Mouse (Mus musculus): ENCODE results near the gene Ints3. TPM values are rescaled to one million over a fixed set of nuclear protein-coding genes. Genes with fewer than 3 reads are reported as not detected.

The Ints3 gene
- polyA plus RNA-seq, 1 experiment from 2014 or later, result 9.2 TPM

- H3K27ac ChIP-seq (replicated peaks), result peak overlapping the region; percentile 35; the same call in 1 of the 2 replicates
- H3K9ac ChIP-seq (ENCODE audit: low read length), result no peak overlapping the region
- no peak overlapping the region for H3K4me2 ChIP-seq (replicated peaks; ENCODE audit: low read depth)
- 59% methylated on average over 6 of the region's 6 CpGs for WGBS
- DNase-seq (ENCODE audit: low spot score) (no peak), ATAC-seq (ENCODE audit: low FRiP score, low TSS enrichment) (no peak)
- TF ChIP-seq CTCF (IDR thresholded peaks at IDR 0.05; ENCODE audit: low read depth) (no peak), EP300 (optimal IDR thresholded peaks at IDR 0.05) (no peak)
- no peaks in the 10 kb centered on the region for H3K27me3 ChIP-seq (ENCODE audit: control insufficient read depth, insufficient read depth, low read length)
- H3K9me3 ChIP-seq (ENCODE audit: control insufficient read depth, low read length), result no peaks in the 10 kb centered on the region
- H3K36me3 ChIP-seq (ENCODE audit: control insufficient read depth, insufficient read depth, low read length), result no peaks in the 10 kb centered on the region; the same call in none of the 2 replicates
- H3K4me3 ChIP-seq (ENCODE audit: low read depth, low read length), result no peak overlapping the region
- H3K4me1 ChIP-seq (replicated peaks; ENCODE audit: control insufficient read depth, insufficient read depth), result 0 out of 2 replicates have a peak, but pooled peaks cover 6% of the 10 kb centered on the region
These were observed 5.2 kb downstream of the Ints3 start for GRCm38 (mm10) chr3:90428186-90428585.

DNA sequence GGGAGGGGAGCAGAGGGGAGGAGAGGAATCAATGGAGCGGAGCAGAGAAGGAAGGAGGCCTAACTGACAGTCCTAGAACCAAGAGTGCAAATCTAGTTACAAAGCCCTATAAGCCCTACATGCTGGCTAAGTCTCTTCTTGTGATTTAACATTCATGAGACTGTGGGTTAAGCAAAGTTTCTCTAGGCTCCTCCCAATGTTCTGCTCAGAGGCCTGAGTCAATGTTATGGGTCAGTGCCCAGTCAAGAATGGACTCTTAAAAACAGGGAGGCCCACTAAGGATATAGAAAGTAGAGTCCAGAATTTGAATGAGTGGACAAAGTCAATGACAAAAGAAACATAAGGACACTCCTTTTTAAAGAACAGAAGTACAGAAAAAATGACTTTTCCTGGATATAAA, 5.8 kb downstream of the Ints3 start:
- Histone ChIP-seq H3K4me1 (replicated peaks; ENCODE audit: control insufficient read depth, insufficient read depth) (0 out of 2 replicates have a peak, but pooled peaks cover 6% of the 10 kb centered on the region), H3K27ac (replicated peaks) (no peak overlapping the region), H3K4me2 (replicated peaks; ENCODE audit: low read depth) (no peak overlapping the region), H3K27me3 (ENCODE audit: control insufficient read depth, insufficient read depth, low read length) (no peaks in the 10 kb centered on the region), H3K36me3 (ENCODE audit: control insufficient read depth, insufficient read depth, low read length) (peaks cover 2% of the 10 kb centered on the region), H3K4me3 (ENCODE audit: low read depth, low read length) (no peak overlapping the region), H3K9ac (ENCODE audit: low read length) (no peak overlapping the region), H3K9me3 (ENCODE audit: control insufficient read depth, low read length) (no peaks in the 10 kb centered on the region)
- TF ChIP-seq EP300 (optimal IDR thresholded peaks at IDR 0.05), result no peak
- no peak for TF ChIP-seq CTCF (IDR thresholded peaks at IDR 0.05; ENCODE audit: low read depth)
- DNase-seq (ENCODE audit: low spot score) (no peak), ATAC-seq (ENCODE audit: low FRiP score, low TSS enrichment) (peak; percentile 45)
- 86% methylated on average over 1 of the region's 1 CpGs for WGBS

GRCm38 (mm10) chr3:90425499-90425898, 7.9 kb downstream of the Ints3 start:
- no peak for DNase-seq (ENCODE audit: low spot score)
- Histone ChIP-seq H3K4me2 (replicated peaks; ENCODE audit: low read depth) (no peak overlapping the region), H3K36me3 (ENCODE audit: control insufficient read depth, insufficient read depth, low read length) (peaks cover 10% of the 10 kb centered on the region), H3K4me1 (replicated peaks; ENCODE audit: control insufficient read depth, insufficient read depth) (no peaks in the 10 kb centered on the region), H3K9ac (ENCODE audit: low read length) (no peak overlapping the region), H3K4me3 (ENCODE audit: low read depth, low read length) (no peak overlapping the region), H3K27me3 (ENCODE audit: control insufficient read depth, insufficient read depth, low read length) (no peaks in the 10 kb centered on the region), H3K27ac (replicated peaks) (no peak overlapping the region), H3K9me3 (ENCODE audit: control insufficient read depth, low read length) (no peaks in the 10 kb centered on the region)
- WGBS, result 84% methylated on average over 2 of the region's 2 CpGs
- no peak for ATAC-seq (ENCODE audit: low FRiP score, low TSS enrichment)
- TF ChIP-seq CTCF (IDR thresholded peaks at IDR 0.05; ENCODE audit: low read depth) (no peak), EP300 (optimal IDR thresholded peaks at IDR 0.05) (no peak)

- Histone ChIP-seq H3K36me3 (ENCODE audit: control insufficient read depth, insufficient read depth, low read length) (peaks cover 14% of the 10 kb centered on the region), H3K27ac (replicated peaks) (no peak overlapping the region), H3K4me1 (replicated peaks; ENCODE audit: control insufficient read depth, insufficient read depth) (no peaks in the 10 kb centered on the region), H3K9ac (ENCODE audit: low read length) (no peak overlapping the region), H3K4me2 (replicated peaks; ENCODE audit: low read depth) (no peak overlapping the region), H3K27me3 (ENCODE audit: control insufficient read depth, insufficient read depth, low read length) (no peaks in the 10 kb centered on the region), H3K4me3 (ENCODE audit: low read depth, low read length) (no peak overlapping the region), H3K9me3 (ENCODE audit: control insufficient read depth, low read length) (no peaks in the 10 kb centered on the region)
- no peak for TF ChIP-seq EP300 (optimal IDR thresholded peaks at IDR 0.05)
- no peak for TF ChIP-seq CTCF (IDR thresholded peaks at IDR 0.05; ENCODE audit: low read depth)
- no peak for ATAC-seq (ENCODE audit: low FRiP score, low TSS enrichment)
- no peak for DNase-seq (ENCODE audit: low spot score)
These were observed 9.9 kb downstream of the Ints3 start for GRCm38 (mm10) chr3:90423549-90423948.

DNA sequence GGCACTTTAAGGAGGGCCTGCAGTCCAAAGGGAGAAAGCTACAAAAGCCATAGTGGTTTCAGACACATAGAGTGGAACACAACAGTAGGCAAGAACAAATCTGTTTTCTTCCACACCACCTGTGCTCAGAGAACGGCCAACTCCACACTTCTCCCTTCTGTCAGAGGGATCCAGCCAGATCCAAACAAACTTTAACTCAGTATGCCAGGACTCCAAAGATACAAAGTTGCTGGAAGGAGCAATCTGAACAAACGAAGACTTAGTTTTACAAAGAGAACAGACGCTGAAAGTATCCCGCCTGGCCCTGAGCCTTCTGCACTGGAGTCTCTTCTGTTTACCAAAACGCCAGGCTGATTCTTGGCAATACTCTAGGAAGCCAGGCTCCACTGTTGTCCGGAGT, 12.7 kb downstream of the Ints3 start:
- Histone ChIP-seq H3K4me3 (ENCODE audit: low read depth, low read length) (no peak overlapping the region), H3K27me3 (ENCODE audit: control insufficient read depth, insufficient read depth, low read length) (no peaks in the 10 kb centered on the region), H3K27ac (replicated peaks) (no peak overlapping the region), H3K4me2 (replicated peaks; ENCODE audit: low read depth) (no peak overlapping the region), H3K4me1 (replicated peaks; ENCODE audit: control insufficient read depth, insufficient read depth) (no peaks in the 10 kb centered on the region), H3K9ac (ENCODE audit: low read length) (no peak overlapping the region), H3K9me3 (ENCODE audit: control insufficient read depth, low read length) (no peaks in the 10 kb centered on the region), H3K36me3 (ENCODE audit: control insufficient read depth, insufficient read depth, low read length) (peaks cover 23% of the 10 kb centered on the region)
- TF ChIP-seq EP300 (optimal IDR thresholded peaks at IDR 0.05) (no peak), CTCF (IDR thresholded peaks at IDR 0.05; ENCODE audit: low read depth) (no peak)
- DNase-seq (ENCODE audit: low spot score), result no peak
- WGBS, result 62% methylated on average over 6 of the region's 6 CpGs
- ATAC-seq (ENCODE audit: low FRiP score, low TSS enrichment), result no peak

GRCm38 (mm10) chr3:90413011-90413396, 20.4 kb downstream of the Ints3 start:
- Histone ChIP-seq H3K9ac (ENCODE audit: low read length) (no peak overlapping the region), H3K27ac (replicated peaks) (no peak overlapping the region), H3K4me1 (replicated peaks; ENCODE audit: control insufficient read depth, insufficient read depth) (no peaks in the 10 kb centered on the region), H3K9me3 (ENCODE audit: control insufficient read depth, low read length) (no peaks in the 10 kb centered on the region), H3K4me3 (ENCODE audit: low read depth, low read length) (no peak overlapping the region), H3K27me3 (ENCODE audit: control insufficient read depth, insufficient read depth, low read length) (no peaks in the 10 kb centered on the region), H3K4me2 (replicated peaks; ENCODE audit: low read depth) (no peak overlapping the region), H3K36me3 (ENCODE audit: control insufficient read depth, insufficient read depth, low read length) (peaks cover 26% of the 10 kb centered on the region)
- DNase-seq (ENCODE audit: low spot score) (no peak), ATAC-seq (ENCODE audit: low FRiP score, low TSS enrichment) (no peak)
- WGBS, result 60% methylated on average over 3 of the region's 3 CpGs
- TF ChIP-seq CTCF (IDR thresholded peaks at IDR 0.05; ENCODE audit: low read depth), result no peak
- no peak for TF ChIP-seq EP300 (optimal IDR thresholded peaks at IDR 0.05)

Data from stomach, postnatal 0 days (tissue).